Mouse (Mus musculus) embryonic facial prominence, embryonic 14.5 days (tissue): ENCODE measurements around the gene Pcdh15. TPM values are rescaled to one million over a fixed set of nuclear protein-coding genes. Genes with fewer than 3 reads are reported as not detected.

ENCODE experiments used
- ATAC-seq: fragments of 200-750 bp; cut with Nextera tagmentation; 2 replicates; pipeline ENCODE4 v1.8.0; 2017; ENCODE audit warnings: low read depth, moderate number of reproducible peaks, moderate TSS enrichment
- DNase-seq: peaks from one replicate; pipeline ENCODE4 v3.0.0-alpha.2; 2015; ENCODE audit warnings: low spot score
- H3K27ac ChIP-seq: fragments of 300-500 bp; sonication (generic); replicated peaks from 2 replicates; pipeline ENCODE4 v1.5.1; 2014; ENCODE audit warnings: low read depth, mild to moderate bottlenecking, low read length, moderate library complexity
- H3K27me3 ChIP-seq: fragments of 300-500 bp; sonication (generic); replicated peaks from 2 replicates; pipeline ENCODE4 v1.6.1; 2014; ENCODE audit warnings: low read length; ENCODE audit not compliant: control insufficient read depth, insufficient read depth
- H3K36me3 ChIP-seq: fragments of 300-500 bp; sonication (generic); 2 replicates; pipeline ENCODE4 v1.6.1; 2014; ENCODE audit warnings: low read length, mixed read lengths; ENCODE audit not compliant: control insufficient read depth, insufficient read depth
- H3K4me1 ChIP-seq: fragments of 300-500 bp; sonication (generic); 2 replicates; pipeline ENCODE4 v1.6.1; 2014; ENCODE audit warnings: antibody characterized with exemption, low read length; ENCODE audit not compliant: control insufficient read depth, insufficient read depth
- H3K4me2 ChIP-seq: fragments of 300-500 bp; sonication (generic); 2 replicates; pipeline ENCODE4 v1.6.1; 2014; ENCODE audit warnings: low read depth, mild to moderate bottlenecking, low read length, moderate library complexity, mixed read lengths
- H3K4me3 ChIP-seq: fragments of 300-500 bp; sonication (generic); 2 replicates; pipeline ENCODE4 v1.5.1; 2014; ENCODE audit warnings: low read depth, mild to moderate bottlenecking, low read length
- H3K9ac ChIP-seq: fragments of 300-500 bp; sonication (generic); 2 replicates; pipeline ENCODE4 v1.6.1; 2014; ENCODE audit warnings: low read depth, mild to moderate bottlenecking, low read length, moderate library complexity, mixed read lengths
- H3K9me3 ChIP-seq: fragments of 300-500 bp; sonication (generic); 2 replicates; pipeline ENCODE4 v1.6.1; 2016; ENCODE audit warnings: low read length; ENCODE audit not compliant: control insufficient read depth
- WGBS: fragments of 180-500 bp; shearing (Covaris S2); extraction: QIAGEN DNeasy Blood & Tissue Kit; methylation state at CpG from one replicate; pipeline ENCODE4 v1.1.7; 2014; 5-methylcytosine and 5-hydroxymethylcytosine counted together
- polyA plus RNA-seq: library from polyadenylated mRNA; unstranded; fragments of >200 nt; fragmentation: Nextera tagmentation; extraction: Ambion mirVana; gene quantifications from 2 replicates; pipeline ENCODE4 v1.2.1, GENCODE M21; 2014

Pcdh15 gene
- polyA plus RNA-seq, 1 experiment from 2014 or later = 2.1 TPM

GRCm38 (mm10) chr10:74414945-74415344 is 1315.8 kb downstream of the Pcdh15 start:
- Histone ChIP-seq H3K4me3 (no peak overlapping the region), H3K27me3 (no peaks in the 10 kb centered on the region), H3K4me2 (no peak overlapping the region), H3K9me3 (no peaks in the 10 kb centered on the region), H3K36me3 (no peaks in the 10 kb centered on the region), H3K4me1 (no peaks in the 10 kb centered on the region), H3K9ac (no peak overlapping the region), H3K27ac (no peak overlapping the region)
- DNase-seq = no peak
- WGBS = 64% methylated on average over 1 of the region's 1 CpGs
- ATAC-seq = no peak

- DNase-seq (no peak), ATAC-seq (no peak)
- H3K4me2 ChIP-seq = no peak overlapping the region
- no peaks in the 10 kb centered on the region for H3K4me1 ChIP-seq
- no peaks in the 10 kb centered on the region for H3K36me3 ChIP-seq
- H3K27ac ChIP-seq = no peak overlapping the region
- H3K4me3 ChIP-seq = no peak overlapping the region
- no peaks in the 10 kb centered on the region for H3K9me3 ChIP-seq
- no peak overlapping the region for H3K9ac ChIP-seq
- no peaks in the 10 kb centered on the region for H3K27me3 ChIP-seq
- 49% methylated on average over 4 of the region's 4 CpGs for WGBS
These were observed 1316.2 kb downstream of the Pcdh15 start for GRCm38 (mm10) chr10:74415359-74415758.

GRCm38 (mm10) chr10:74415949-74416348 is 1316.8 kb downstream of the Pcdh15 start:
- H3K4me2 ChIP-seq = no peak overlapping the region
- ATAC-seq = no peak
- no peaks in the 10 kb centered on the region for H3K36me3 ChIP-seq
- no peaks in the 10 kb centered on the region for H3K27me3 ChIP-seq
- H3K9me3 ChIP-seq = no peaks in the 10 kb centered on the region
- H3K27ac ChIP-seq = no peak overlapping the region
- no peaks in the 10 kb centered on the region for H3K4me1 ChIP-seq
- no peak overlapping the region for H3K4me3 ChIP-seq
- no peak overlapping the region for H3K9ac ChIP-seq
- no peak for DNase-seq
- 76% methylated on average over 10 of the region's 10 CpGs for WGBS

- no peaks in the 10 kb centered on the region for H3K27me3 ChIP-seq
- no peak for DNase-seq
- H3K9me3 ChIP-seq = no peaks in the 10 kb centered on the region
- WGBS = 87% methylated on average over 11 of the region's 11 CpGs
- H3K4me3 ChIP-seq = no peak overlapping the region
- H3K4me2 ChIP-seq = no peak overlapping the region
- no peak overlapping the region for H3K27ac ChIP-seq
- H3K9ac ChIP-seq = no peak overlapping the region
- no peaks in the 10 kb centered on the region for H3K4me1 ChIP-seq
- no peaks in the 10 kb centered on the region for H3K36me3 ChIP-seq
- no peak for ATAC-seq
These were observed 1350.9 kb downstream of the Pcdh15 start for GRCm38 (mm10) chr10:74450069-74450468.

- ATAC-seq = no peak
- no peaks in the 10 kb centered on the region for H3K4me1 ChIP-seq
These were observed 1364.8 kb downstream of the Pcdh15 start for GRCm38 (mm10) chr10:74463972-74464371.

GRCm38 (mm10) chr10:74480779-74481178 is 1381.6 kb downstream of the Pcdh15 start:
- no peak for DNase-seq
- Histone ChIP-seq H3K27ac (no peak overlapping the region), H3K4me2 (no peak overlapping the region), H3K36me3 (no peaks in the 10 kb centered on the region), H3K27me3 (no peaks in the 10 kb centered on the region), H3K4me1 (no peaks in the 10 kb centered on the region), H3K4me3 (no peak overlapping the region), H3K9ac (no peak overlapping the region), H3K9me3 (no peaks in the 10 kb centered on the region)
- WGBS = 79% methylated on average over 3 of the region's 3 CpGs
- ATAC-seq = no peak

More at GRCm38 (mm10) chr10:74463972-74464371, 1364.8 kb downstream of the Pcdh15 start:
- no peak overlapping the region for H3K27ac ChIP-seq
- 23% methylated on average over 2 of the region's 2 CpGs for WGBS
- H3K9me3 ChIP-seq = no peaks in the 10 kb centered on the region
- H3K4me3 ChIP-seq = no peak overlapping the region
- DNase-seq = peak; percentile 52
- no peaks in the 10 kb centered on the region for H3K27me3 ChIP-seq
- H3K36me3 ChIP-seq = no peaks in the 10 kb centered on the region
- no peak overlapping the region for H3K4me2 ChIP-seq
- no peak overlapping the region for H3K9ac ChIP-seq

- no peak overlapping the region for H3K9ac ChIP-seq
- no peaks in the 10 kb centered on the region for H3K4me1 ChIP-seq
- no peaks in the 10 kb centered on the region for H3K27me3 ChIP-seq
- 53% methylated on average over 3 of the region's 3 CpGs for whole genome bisulfite sequencing
- no peaks in the 10 kb centered on the region for H3K36me3 ChIP-seq
- no peak for ATAC-seq
- H3K9me3 ChIP-seq = no peaks in the 10 kb centered on the region
- peak; percentile 12 for DNase-seq
- no peak overlapping the region for H3K27ac ChIP-seq
- H3K4me3 ChIP-seq = no peak overlapping the region
- no peak overlapping the region for H3K4me2 ChIP-seq
These were observed 1413.2 kb downstream of the Pcdh15 start for GRCm38 (mm10) chr10:74512315-74512714.

GRCm38 (mm10) chr10:74513743-74514142 is 1414.6 kb downstream of the Pcdh15 start:
- H3K27me3 ChIP-seq = no peaks in the 10 kb centered on the region
- no peak overlapping the region for H3K4me2 ChIP-seq
- no peak overlapping the region for H3K27ac ChIP-seq
- H3K4me1 ChIP-seq = no peaks in the 10 kb centered on the region
- ATAC-seq = no peak
- no peaks in the 10 kb centered on the region for H3K9me3 ChIP-seq
- no peak for DNase-seq
- no peak overlapping the region for H3K4me3 ChIP-seq
- H3K36me3 ChIP-seq = no peaks in the 10 kb centered on the region
- no peak overlapping the region for H3K9ac ChIP-seq

- H3K4me2 ChIP-seq = no peak overlapping the region
- 83% methylated on average over 2 of the region's 2 CpGs for WGBS
- ATAC-seq (no peak), DNase-seq (no peak)
- H3K4me1 ChIP-seq = no peaks in the 10 kb centered on the region
- H3K36me3 ChIP-seq = no peaks in the 10 kb centered on the region
- no peak overlapping the region for H3K4me3 ChIP-seq
- H3K9ac ChIP-seq = no peak overlapping the region
- no peaks in the 10 kb centered on the region for H3K27me3 ChIP-seq
- no peaks in the 10 kb centered on the region for H3K9me3 ChIP-seq
- H3K27ac ChIP-seq = no peak overlapping the region
These were observed 1439.2 kb downstream of the Pcdh15 start for GRCm38 (mm10) chr10:74538371-74538770.
